Mouse (Mus musculus) megakaryocyte, embryonic 14.5 days (primary cell): ENCODE data around the gene Hist1h4h.

Experiments used
- FLI1 ChIP-seq: IDR thresholded peaks from 2 replicates; pipeline ENCODE4 v1.6.1; 2012; ENCODE audit warnings: low read length, inconsistent platforms, mixed read lengths
- GATA1 ChIP-seq: IDR thresholded peaks from 3 replicates; pipeline ENCODE4 v1.6.1; 2012; ENCODE audit warnings: mixed read lengths, low read length, inconsistent platforms, borderline replicate concordance

DNA sequence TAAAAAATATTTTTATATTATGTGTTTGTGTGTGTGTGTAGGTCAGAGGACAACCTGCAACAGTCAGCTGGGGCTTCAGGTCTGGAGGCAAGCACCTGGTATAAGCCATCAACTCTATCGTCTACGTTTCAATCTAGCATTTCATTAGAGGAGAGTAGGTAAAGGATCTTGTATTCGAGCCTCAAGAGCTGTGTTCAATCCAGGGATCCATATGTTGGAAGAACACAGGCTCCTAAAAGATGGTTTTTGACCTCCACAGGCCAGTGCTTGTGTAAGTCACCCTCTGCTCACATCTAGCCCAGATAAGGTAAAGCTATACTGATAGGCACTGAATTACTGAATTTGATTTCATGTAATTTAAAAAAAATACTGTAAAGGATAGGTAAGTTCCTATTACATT, 26.1 kb downstream of the Hist1h4h start:
- TF ChIP-seq GATA1 = no peak
- TF ChIP-seq FLI1 = no peak
